Mouse (Mus musculus): ENCODE data around the gene Tmem185a. TPM values are rescaled to one million over a fixed set of nuclear protein-coding genes. Genes with fewer than 3 reads are reported as not detected.
"Not testable (repeated sequence)": the region's sequence is repeated elsewhere in the genome, so short reads cannot be mapped to it uniquely, and the experiment has no call there.

Tmem185a gene
- polyA plus RNA-seq (2015; fragmentation: Nextera tagmentation; extraction: Ambion mirVana), result 29.0 and 30.4 TPM in 2 replicates

DNA sequence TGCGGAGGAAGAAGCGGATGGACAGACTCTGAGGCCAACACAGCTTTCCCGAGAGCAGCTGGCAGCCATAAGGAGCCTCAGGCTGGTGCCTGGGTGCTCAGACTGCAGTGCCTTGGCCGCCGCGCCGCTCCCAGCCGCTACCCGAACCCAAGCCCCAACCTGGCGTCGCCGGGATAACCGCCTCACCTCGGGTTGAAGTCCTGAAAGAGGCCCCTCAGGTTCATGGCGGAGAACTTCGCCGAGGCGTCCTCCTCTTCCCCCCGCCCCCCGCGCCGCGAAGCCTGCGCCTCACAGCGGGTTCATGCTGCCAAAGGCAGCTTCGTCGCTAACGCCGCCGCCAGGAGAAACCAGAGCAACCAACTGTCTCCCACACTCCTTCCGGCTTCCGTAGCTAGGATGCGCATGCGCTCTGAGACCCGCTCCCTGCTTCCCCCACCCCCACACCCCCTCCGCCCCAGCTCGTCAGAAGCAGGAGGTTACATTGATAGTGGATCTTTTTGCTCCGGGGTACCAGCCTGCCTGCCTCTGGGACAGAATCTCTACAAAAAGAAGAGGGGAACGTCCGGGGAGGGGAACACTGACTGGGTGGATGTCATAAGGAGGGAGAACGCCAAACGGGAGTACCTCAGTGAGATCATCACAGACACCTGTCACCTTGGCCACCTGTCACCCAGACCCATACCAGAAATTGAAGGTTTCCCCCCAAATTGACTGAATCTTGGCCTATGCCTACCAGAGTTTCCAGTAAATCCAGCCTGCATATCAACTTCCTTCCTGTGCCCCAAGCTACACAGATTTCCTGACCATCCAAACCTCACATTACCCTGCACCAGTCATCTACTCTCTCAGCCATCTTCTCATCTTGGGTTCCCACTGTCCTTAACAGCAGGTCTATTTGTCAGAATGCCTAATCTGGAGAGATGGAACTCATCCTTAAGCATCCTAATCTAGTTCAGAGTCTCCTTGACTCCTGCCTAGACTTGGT is at the start of gene Tmem185a:
Gene Tmem185a (minus strand): TSS at position 389 of the 985 bp plus-strand sequence.
- H3K4me1 ChIP-seq (ENCODE audit: insufficient read depth, low read depth, low read length), result no peaks in the 10 kb centered on the region
- H3K36me3 ChIP-seq (ENCODE audit: insufficient read depth, low read length), result no peaks in the 10 kb centered on the region
- H3K9me3 ChIP-seq (ENCODE audit: low read length), result no peaks in the 10 kb centered on the region
- ATAC-seq, result peak; percentile 92
- peak within 1 kb of the TSS; percentile 43; the same call in 1 of the 2 replicates for H3K9ac ChIP-seq (replicated peaks; ENCODE audit: low read depth)
- TF ChIP-seq EP300 (IDR thresholded peaks at IDR 0.05) (no peak), CTCF (IDR thresholded peaks at IDR 0.05) (0 out of 2 replicates have a peak, but pooled peaks have one; percentile 14)
- 11% methylated on average over 32 of the region's 42 CpGs for WGBS
- no peaks in the 10 kb centered on the region for H3K27me3 ChIP-seq (replicated peaks; ENCODE audit: insufficient read depth, low read length)
- peak; percentile 87 for DNase-seq (ENCODE audit: low spot score)
- H3K4me2 ChIP-seq (replicated peaks; ENCODE audit: low read depth, low read length), result peak within 1 kb of the TSS; percentile 55
- peak within 1 kb of the TSS; percentile 71 for H3K27ac ChIP-seq (ENCODE audit: low read length)
- H3K4me3 ChIP-seq (ENCODE audit: low read depth, low read length), result peak within 1 kb of the TSS; percentile 48

GRCm38 (mm10) chrX:70514413-70514812 is 37.4 kb upstream of the Tmem185a start:
- H3K9me3 ChIP-seq (ENCODE audit: low read length); H3K27ac ChIP-seq (ENCODE audit: low read length); H3K4me2 ChIP-seq (replicated peaks; ENCODE audit: low read depth, low read length); H3K36me3 ChIP-seq (ENCODE audit: insufficient read depth, low read length); H3K4me1 ChIP-seq (ENCODE audit: insufficient read depth, low read depth, low read length); DNase-seq (ENCODE audit: low spot score); ATAC-seq; H3K9ac ChIP-seq (replicated peaks; ENCODE audit: low read depth); H3K27me3 ChIP-seq (replicated peaks; ENCODE audit: insufficient read depth, low read length); H3K4me3 ChIP-seq (ENCODE audit: low read depth, low read length): not testable (repeated sequence)
- 43% methylated on average over 3 of the region's 3 CpGs for WGBS

DNA sequence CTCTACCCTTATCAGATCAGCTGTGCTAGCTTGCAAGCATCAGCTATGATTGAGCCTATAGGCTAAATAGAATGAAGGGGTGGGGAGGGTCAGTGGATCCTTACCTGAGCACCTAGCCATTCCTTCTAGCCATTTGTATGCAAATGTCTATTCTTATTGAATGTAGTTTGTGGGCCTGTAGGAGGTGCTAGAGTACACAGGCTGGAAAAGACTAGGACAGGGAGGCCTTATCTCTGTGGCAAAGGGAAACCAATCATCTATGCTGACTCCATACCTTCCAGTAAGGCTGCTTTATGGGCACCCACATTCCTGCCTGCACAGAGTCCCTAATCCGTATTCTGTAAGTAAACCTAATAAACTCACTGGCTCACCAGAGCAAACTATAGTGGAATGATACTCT is 10.3 kb upstream of the Tmem185a start:
- not testable (repeated sequence) for H3K4me2 ChIP-seq (replicated peaks; ENCODE audit: low read depth, low read length); H3K9ac ChIP-seq (replicated peaks; ENCODE audit: low read depth); H3K4me1 ChIP-seq (ENCODE audit: insufficient read depth, low read depth, low read length); H3K27ac ChIP-seq (ENCODE audit: low read length); ATAC-seq; H3K36me3 ChIP-seq (ENCODE audit: insufficient read depth, low read length); H3K4me3 ChIP-seq (ENCODE audit: low read depth, low read length); H3K9me3 ChIP-seq (ENCODE audit: low read length); H3K27me3 ChIP-seq (replicated peaks; ENCODE audit: insufficient read depth, low read length); DNase-seq (ENCODE audit: low spot score)
- WGBS, result no CpG with 5 or more reads among the region's 1 CpGs

DNA sequence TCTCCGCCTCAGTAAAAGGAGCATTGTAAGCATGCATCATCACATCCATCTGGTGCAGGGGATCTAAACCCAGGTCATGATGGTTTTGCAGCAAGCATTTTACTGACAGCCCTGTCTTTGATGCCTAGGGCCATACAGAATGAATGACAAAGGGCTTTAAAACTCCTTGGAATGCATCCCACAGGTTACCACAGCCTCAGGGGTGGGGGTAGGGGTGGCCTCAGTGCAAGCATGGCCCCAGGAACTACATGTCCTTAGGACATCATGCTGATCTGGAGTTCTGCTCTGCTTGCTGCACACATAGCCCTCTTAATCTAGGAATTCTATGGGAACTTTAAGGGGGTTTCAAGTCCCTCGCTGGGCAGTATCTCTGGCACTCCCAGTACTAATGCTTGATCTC is 5.2 kb upstream of the Tmem185a start:
- Histone ChIP-seq H3K27ac (ENCODE audit: low read length) (no peak overlapping the region), H3K36me3 (ENCODE audit: insufficient read depth, low read length) (no peaks in the 10 kb centered on the region), H3K9ac (replicated peaks; ENCODE audit: low read depth) (no peak overlapping the region), H3K4me3 (ENCODE audit: low read depth, low read length) (no peak overlapping the region), H3K4me2 (replicated peaks; ENCODE audit: low read depth, low read length) (no peak overlapping the region), H3K4me1 (ENCODE audit: insufficient read depth, low read depth, low read length) (no peaks in the 10 kb centered on the region), H3K27me3 (replicated peaks; ENCODE audit: insufficient read depth, low read length) (no peaks in the 10 kb centered on the region), H3K9me3 (ENCODE audit: low read length) (no peaks in the 10 kb centered on the region)
- ATAC-seq (no peak), DNase-seq (ENCODE audit: low spot score) (no peak)
- 70% methylated on average over 2 of the region's 2 CpGs for WGBS
- TF ChIP-seq EP300 (IDR thresholded peaks at IDR 0.05) (no peak), CTCF (IDR thresholded peaks at IDR 0.05) (no peak)

DNA sequence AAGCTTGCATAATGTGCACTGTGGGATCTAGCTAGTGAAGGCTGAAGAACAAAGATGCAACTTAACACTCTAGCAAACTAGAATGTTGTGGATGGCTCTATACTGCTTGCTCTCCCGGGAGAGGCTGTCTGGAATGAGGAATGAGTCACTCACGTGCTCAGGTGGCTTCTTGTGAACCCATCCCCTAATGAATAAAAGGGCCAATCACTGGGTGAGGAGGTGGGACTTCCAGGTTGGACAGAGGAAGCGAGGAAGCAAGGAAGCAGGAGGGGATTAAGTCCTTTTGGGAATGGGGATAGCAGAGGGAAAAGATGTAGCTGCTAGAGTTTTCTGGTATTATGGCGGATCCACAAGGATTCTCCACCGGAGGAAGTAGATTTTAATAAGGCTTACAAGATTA is 1.7 kb upstream of the Tmem185a start:
- no peak overlapping the region for H3K4me3 ChIP-seq (ENCODE audit: low read depth, low read length)
- H3K36me3 ChIP-seq (ENCODE audit: insufficient read depth, low read length), result no peaks in the 10 kb centered on the region
- H3K27ac ChIP-seq (ENCODE audit: low read length), result no peak overlapping the region
- TF ChIP-seq EP300 (IDR thresholded peaks at IDR 0.05) (no peak), CTCF (IDR thresholded peaks at IDR 0.05) (no peak)
- H3K4me2 ChIP-seq (replicated peaks; ENCODE audit: low read depth, low read length), result no peak overlapping the region
- H3K27me3 ChIP-seq (replicated peaks; ENCODE audit: insufficient read depth, low read length), result no peaks in the 10 kb centered on the region
- H3K9me3 ChIP-seq (ENCODE audit: low read length), result no peaks in the 10 kb centered on the region
- DNase-seq (ENCODE audit: low spot score) (no peak), ATAC-seq (no peak)
- no peak overlapping the region for H3K9ac ChIP-seq (replicated peaks; ENCODE audit: low read depth)
- WGBS, result 38% methylated on average over 5 of the region's 5 CpGs
- no peaks in the 10 kb centered on the region for H3K4me1 ChIP-seq (ENCODE audit: insufficient read depth, low read depth, low read length)

DNA sequence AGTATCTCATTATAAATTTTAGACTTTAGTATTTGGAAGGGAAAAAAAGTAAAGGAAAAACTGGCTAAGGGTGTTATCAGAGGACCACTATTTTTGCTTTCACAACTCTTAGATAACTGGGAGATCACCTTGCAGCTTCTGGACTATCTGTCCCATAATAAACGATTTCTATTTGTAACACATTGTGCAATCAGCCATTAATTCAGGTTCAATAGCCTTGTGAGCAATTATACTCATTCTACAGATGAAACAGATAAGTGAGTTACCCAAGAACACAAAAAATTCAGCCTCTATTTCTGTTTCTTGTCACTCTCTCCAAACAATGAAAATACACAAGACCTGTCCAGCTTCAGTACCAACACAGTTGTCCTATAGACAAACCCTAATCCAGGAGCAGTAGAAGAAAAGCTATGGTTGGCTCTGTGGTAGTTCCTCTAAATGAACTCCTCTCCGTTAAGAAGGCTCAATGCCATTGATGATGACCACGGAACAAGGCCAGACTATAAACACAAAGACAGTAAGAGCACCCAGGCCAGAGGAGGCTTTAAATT is 1.7 kb downstream of the Tmem185a start:
- no peak for TF ChIP-seq EP300 (IDR thresholded peaks at IDR 0.05)
- no peak for TF ChIP-seq CTCF (IDR thresholded peaks at IDR 0.05)
- WGBS, result 79% methylated on average over 3 of the region's 3 CpGs
- no peak overlapping the region for H3K27ac ChIP-seq (ENCODE audit: low read length)
- H3K4me3 ChIP-seq (ENCODE audit: low read depth, low read length), result no peak overlapping the region
- H3K27me3 ChIP-seq (replicated peaks; ENCODE audit: insufficient read depth, low read length), result no peaks in the 10 kb centered on the region
- DNase-seq (ENCODE audit: low spot score) (no peak), ATAC-seq (no peak)
- no peaks in the 10 kb centered on the region for H3K9me3 ChIP-seq (ENCODE audit: low read length)
- no peak overlapping the region for H3K9ac ChIP-seq (replicated peaks; ENCODE audit: low read depth)
- no peak overlapping the region for H3K4me2 ChIP-seq (replicated peaks; ENCODE audit: low read depth, low read length)
- no peaks in the 10 kb centered on the region for H3K4me1 ChIP-seq (ENCODE audit: insufficient read depth, low read depth, low read length)
- no peaks in the 10 kb centered on the region for H3K36me3 ChIP-seq (ENCODE audit: insufficient read depth, low read length)
